In the genomic region with DNA sequence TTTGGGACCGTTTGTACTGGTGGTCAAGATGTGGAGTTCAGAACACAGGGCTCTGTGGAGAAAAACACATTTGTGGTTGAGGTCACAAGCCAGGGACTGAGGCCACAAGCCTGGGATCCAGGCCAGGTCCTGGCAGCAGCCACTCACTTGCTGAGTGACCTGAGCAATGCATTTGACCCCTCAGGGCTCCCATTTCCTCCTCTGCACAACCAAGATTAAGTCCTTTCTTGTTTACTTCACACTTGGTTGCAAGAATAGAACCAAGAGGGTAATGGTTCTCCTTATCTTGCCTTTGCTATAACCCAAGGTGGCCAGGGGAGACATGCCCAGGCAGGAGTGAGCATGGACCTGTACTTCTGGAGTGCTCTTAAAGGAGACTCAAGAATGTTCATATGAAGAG, we compare ENCODE assay signal across 10 mouse cellular contexts. TPM values are rescaled to one million over a fixed set of nuclear protein-coding genes. Genes with fewer than 3 reads are reported as not detected.
DNase-seq lines count a peak whose midpoint lies in the region; ATAC-seq lines count a peak whose summit lies in the region.
"Had no signal": no experiment of that assay in that cellular context is flagged by ENCODE, and none has a peak within 500 bp of the region (broad histone marks: within the 10 kb centered on the region; RNA-seq: fewer than 3 reads in every experiment).

No protein-coding gene starts in this region.

- no peaks in the 10 kb centered on the region for H3K27me3 ChIP-seq in midbrain, embryonic 13.5 days
- no peaks in the 10 kb centered on the region for H3K27me3 ChIP-seq in forebrain, embryonic 16.5 days (replicated peaks; ENCODE audit: control insufficient read depth, insufficient read depth, low read length)

- no peak for ATAC-seq in midbrain, embryonic 13.5 days
- no peak for ATAC-seq in forebrain, embryonic 16.5 days

- no peak overlapping the region for H3K27ac ChIP-seq in midbrain, embryonic 13.5 days
- H3K27ac ChIP-seq in forebrain, embryonic 16.5 days (ENCODE audit: low read length) = no peak overlapping the region
- H3K27ac ChIP-seq: left cerebral cortex, adult 2 months had no signal

- H3K4me3 ChIP-seq in midbrain, embryonic 13.5 days (replicated peaks) = no peak overlapping the region
- H3K4me3 ChIP-seq in forebrain, embryonic 16.5 days (replicated peaks; ENCODE audit: low read length) = no peak overlapping the region
- H3K4me3 ChIP-seq: left cerebral cortex, adult 2 months had no signal

- H3K4me1 ChIP-seq in midbrain, embryonic 13.5 days (replicated peaks) = no peaks in the 10 kb centered on the region
- H3K4me1 ChIP-seq in forebrain, embryonic 16.5 days (replicated peaks; ENCODE audit: control insufficient read depth, insufficient read depth, low read length) = no peaks in the 10 kb centered on the region

- no peaks in the 10 kb centered on the region for H3K36me3 ChIP-seq in midbrain, embryonic 13.5 days
- no peaks in the 10 kb centered on the region for H3K36me3 ChIP-seq in forebrain, embryonic 16.5 days (ENCODE audit: control insufficient read depth, insufficient read depth)

- no peak overlapping the region for H3K4me2 ChIP-seq in midbrain, embryonic 13.5 days (replicated peaks)
- H3K4me2 ChIP-seq in forebrain, embryonic 16.5 days (ENCODE audit: low read length) = no peak overlapping the region

- WGBS in midbrain, embryonic 13.5 days = 73% methylated on average over 1 of the region's 1 CpGs
- WGBS in forebrain, embryonic 16.5 days = 73% methylated on average over 1 of the region's 1 CpGs

- no peaks in the 10 kb centered on the region for H3K9me3 ChIP-seq in midbrain, embryonic 13.5 days
- H3K9me3 ChIP-seq in forebrain, embryonic 16.5 days (ENCODE audit: control insufficient read depth, low read length) = no peaks in the 10 kb centered on the region

- no peak overlapping the region for H3K9ac ChIP-seq in midbrain, embryonic 13.5 days (replicated peaks)
- H3K9ac ChIP-seq in forebrain, embryonic 16.5 days (replicated peaks; ENCODE audit: low read depth, low read length) = no peak overlapping the region

- peak; percentile 55 to 82 for DNase-seq in adrenal gland, adult (ENCODE audit: inconsistent age in 2 of 2, low spot score in 1 of 2)
- no peak for DNase-seq in adrenal gland, postnatal 4 days (ENCODE audit: low spot score in 2 of 2)
- peak; percentile 82 for DNase-seq in fat pad, adult 2 months (ENCODE audit: extremely low read depth, low read depth, low spot score)
- peak; percentile 79 to 87 for DNase-seq in kidney, adult 8-10 months
- peak; percentile 71 for DNase-seq in lung, postnatal 14 days
- no peak for DNase-seq in left cerebral cortex, adult 9 months (ENCODE audit: low spot score in 2 of 2)
- DNase-seq: embryo, embryonic 11 days had no signal

RNA-seq across cellular contexts. Expression of a gene that starts 53.4 kb away (rescaled TPM):
- not detected for total RNA-seq in adrenal gland, postnatal 4 days (2021)
- polyA plus RNA-seq in midbrain, embryonic 13.5 days (2015; fragmentation: Nextera tagmentation; extraction: Ambion mirVana) = not detected in 2 replicates
- polyA plus RNA-seq in forebrain, embryonic 16.5 days (2015; fragmentation: Nextera tagmentation; extraction: Ambion mirVana) = not detected in 2 replicates
- total RNA-seq: left cerebral cortex, adult 2 months had no signal

Comparison
In these comparisons a context has a peak if more than half of its experiments do, and no peak if none do; other contexts are left out.
1. DNase-seq: peak in adrenal gland, adult (2 of 2), fat pad, adult 2 months (single experiment), kidney, adult 8-10 months (2 of 2) and lung, postnatal 14 days (single experiment); none in adrenal gland, postnatal 4 days (0 of 2) and left cerebral cortex, adult 9 months (0 of 2).